Mouse (Mus musculus): ENCODE measurements at regions not wholly inside any gene's neighbourhood (a gene's known extent, or its start where the extent isn't known, plus 50 kb on each side); places are given as distances from the start of the nearest gene placed in this dataset.

GRCm38 (mm10) chr7:67895166-67895565, 57.5 kb upstream of the Igf1r start:
- no peak for TF ChIP-seq CTCF (IDR thresholded peaks at IDR 0.05; ENCODE audit: low read depth)
- TF ChIP-seq EP300 (IDR thresholded peaks at IDR 0.05; ENCODE audit: low read depth) = no peak

Data from liver, embryonic 14.5 days (tissue).